8 mouse cellular contexts compared by ENCODE assay signal in genomic region chr10:94072916-94073465, GRCm38 (mm10). TPM values are rescaled to one million over a fixed set of nuclear protein-coding genes. Genes with fewer than 3 reads are reported as not detected.
DNase-seq lines count a peak whose midpoint lies in the region; ATAC-seq and TF ChIP-seq lines count a peak whose summit lies in the region.
"Had no signal": no experiment of that assay in that cellular context is flagged by ENCODE, and none has a peak within 500 bp of the region (broad histone marks: within the 10 kb centered on the region; RNA-seq: fewer than 3 reads in every experiment).

No protein-coding gene starts in this region.

- H3K9ac ChIP-seq in embryonic facial prominence, embryonic 14.5 days (ENCODE audit: low read depth, low read length) = no peak overlapping the region
- no peak overlapping the region for H3K9ac ChIP-seq in intestine, embryonic 15.5 days

- DNase-seq in kidney, adult 2 months = no peak
- no peak for DNase-seq in kidney, adult 18-20 months
- DNase-seq in embryonic facial prominence, embryonic 14.5 days (ENCODE audit: low spot score) = no peak
- peak; percentile 37 for DNase-seq in mesoderm, embryonic 11.5 days (ENCODE audit: low read depth, low spot score)
- no peak for DNase-seq in left cerebral cortex, adult 18-20 months (ENCODE audit: low spot score in 2 of 2)
- no peak for DNase-seq in cerebellum, adult 11 months
- DNase-seq: right cerebral cortex, postnatal 25 days had no signal

- H3K4me1 ChIP-seq in kidney, adult 2 months (ENCODE audit: control insufficient read depth, insufficient read depth, low read length) = no peaks in the 10 kb centered on the region; the same call in 1 of the 2 replicates
- peaks cover 16% of the 10 kb centered on the region for H3K4me1 ChIP-seq in embryonic facial prominence, embryonic 14.5 days (ENCODE audit: control insufficient read depth, insufficient read depth, low read length)
- H3K4me1 ChIP-seq in intestine, embryonic 15.5 days (replicated peaks) = peaks cover 14% of the 10 kb centered on the region

- no peak for TF ChIP-seq CTCF in kidney, adult 2 months (conservative IDR thresholded peaks at IDR 0.05; ENCODE audit: insufficient read depth, insufficient read length, low read depth, low read length)

- 0 out of 2 replicates have a peak, but pooled peaks cover 2% of the 10 kb centered on the region for H3K9me3 ChIP-seq in embryonic facial prominence, embryonic 14.5 days (ENCODE audit: control insufficient read depth, low read length)
- H3K9me3 ChIP-seq in intestine, embryonic 15.5 days = no peaks in the 10 kb centered on the region

- H3K4me2 ChIP-seq in embryonic facial prominence, embryonic 14.5 days (ENCODE audit: low read depth, low read length) = no peak overlapping the region
- H3K4me2 ChIP-seq in intestine, embryonic 15.5 days (replicated peaks) = no peak overlapping the region

- peak overlapping the region; percentile 17; the same call in 1 of the 2 replicates for H3K27ac ChIP-seq in kidney, adult 2 months (ENCODE audit: insufficient read depth, low read depth, low read length)
- H3K27ac ChIP-seq in embryonic facial prominence, embryonic 14.5 days (replicated peaks; ENCODE audit: low read depth, low read length) = no peak overlapping the region
- H3K27ac ChIP-seq in intestine, embryonic 15.5 days = no peak overlapping the region

- H3K27me3 ChIP-seq in kidney, adult 2 months (replicated peaks; ENCODE audit: control insufficient read depth, insufficient read depth, low read length) = no peaks in the 10 kb centered on the region
- H3K27me3 ChIP-seq in embryonic facial prominence, embryonic 14.5 days (replicated peaks; ENCODE audit: control insufficient read depth, insufficient read depth, low read length) = no peaks in the 10 kb centered on the region
- H3K27me3 ChIP-seq in intestine, embryonic 15.5 days (replicated peaks) = no peaks in the 10 kb centered on the region

- no peak overlapping the region for H3K4me3 ChIP-seq in kidney, adult 2 months (ENCODE audit: insufficient read depth, low read depth, low read length)
- H3K4me3 ChIP-seq in embryonic facial prominence, embryonic 14.5 days (ENCODE audit: low read depth, low read length) = no peak overlapping the region
- H3K4me3 ChIP-seq in intestine, embryonic 15.5 days (replicated peaks) = no peak overlapping the region

- 0 out of 2 replicates have a peak, but pooled peaks have one; percentile 22 for ATAC-seq in embryonic facial prominence, embryonic 14.5 days (ENCODE audit: low read depth)
- ATAC-seq in intestine, embryonic 15.5 days = peak; percentile 24; the same call in 1 of the 2 replicates

- no peak for TF ChIP-seq POLR2A in kidney, adult 2 months (IDR thresholded peaks at IDR 0.05; ENCODE audit: low read depth, low read length)

- 89% methylated on average over 4 of the region's 4 CpGs for WGBS in kidney, adult 2 months
- WGBS in embryonic facial prominence, embryonic 14.5 days = 46% methylated on average over 4 of the region's 4 CpGs
- 56% methylated on average over 4 of the region's 4 CpGs for WGBS in intestine, embryonic 15.5 days

- H3K36me3 ChIP-seq in kidney, adult 2 months (ENCODE audit: control insufficient read depth, insufficient read depth, low read length) = no peaks in the 10 kb centered on the region
- 0 out of 2 replicates have a peak, but pooled peaks cover 6% of the 10 kb centered on the region for H3K36me3 ChIP-seq in embryonic facial prominence, embryonic 14.5 days (ENCODE audit: control insufficient read depth, insufficient read depth, low read length)
- H3K36me3 ChIP-seq in intestine, embryonic 15.5 days = no peaks in the 10 kb centered on the region

RNA-seq across cellular contexts. Expression of gene Fgd6, which starts 37.2 kb away (rescaled TPM):
- 2.3 TPM in 2 replicates for polyA plus RNA-seq in kidney, adult 2 months (2012; rRNA removed)
- 2.8 and 3.1 TPM in 2 replicates for polyA plus RNA-seq in embryonic facial prominence, embryonic 14.5 days (2014; fragmentation: Nextera tagmentation; extraction: Ambion mirVana)
- 3.1 and 3.4 TPM in 2 replicates for polyA plus RNA-seq in intestine, embryonic 15.5 days (2015; fragmentation: Nextera tagmentation; extraction: Ambion mirVana)
- total RNA-seq in left cerebral cortex, adult 18-20 months (2021) = 10 to 100 TPM in 1 of 2 experiments, 1 to 10 TPM in 1; 9.4 to 11.7 TPM

RNA-seq across cellular contexts. Expression of gene Vezt, which starts 37.4 kb away (rescaled TPM):
- 11.2 and 12.2 TPM in 2 replicates for polyA plus RNA-seq in kidney, adult 2 months (2012; rRNA removed)
- polyA plus RNA-seq in embryonic facial prominence, embryonic 14.5 days (2014; fragmentation: Nextera tagmentation; extraction: Ambion mirVana) = 29.0 and 32.5 TPM in 2 replicates
- 18.6 and 20.1 TPM in 2 replicates for polyA plus RNA-seq in intestine, embryonic 15.5 days (2015; fragmentation: Nextera tagmentation; extraction: Ambion mirVana)
- 10 to 100 TPM; 78.6 to 81.6 TPM for total RNA-seq in left cerebral cortex, adult 18-20 months (2021)
